Mouse (Mus musculus) frontal cortex, postnatal 36 days (tissue): ENCODE measurements at regions not wholly inside any gene's neighbourhood (a gene's known extent, or its start where the extent isn't known, plus 50 kb on each side); places are given as distances from the start of the nearest gene placed in this dataset.

Experiments used
- DNase-seq, 2 experiments: peaks; one replicate each; pipeline ENCODE4 v3.0.0; 2022; ENCODE audit warnings: low spot score in 2 of 2

GRCm38 (mm10) chr13:35383000-35383623 is 276.5 kb upstream of the Cdyl start:
- no peak for DNase-seq

- DNase-seq = no peak
Measured at GRCm38 (mm10) chr13:35383624-35384018, 276.0 kb upstream of the Cdyl start.

GRCm38 (mm10) chr13:35388380-35388779 is 271.3 kb upstream of the Cdyl start:
- DNase-seq = no peak

GRCm38 (mm10) chr13:35389781-35390525 is 269.7 kb upstream of the Cdyl start:
- DNase-seq = no peak

GRCm38 (mm10) chr13:35390526-35390880 is 269.1 kb upstream of the Cdyl start:
- no peak for DNase-seq

- DNase-seq = no peak
Measured at GRCm38 (mm10) chr13:35392167-35392566, 267.5 kb upstream of the Cdyl start.

GRCm38 (mm10) chr13:35395192-35395591 is 264.4 kb upstream of the Cdyl start:
- DNase-seq = no peak

- DNase-seq = no peak
Measured at GRCm38 (mm10) chr13:35395630-35396029, 264.0 kb upstream of the Cdyl start.

GRCm38 (mm10) chr13:35397166-35397565 is 262.5 kb upstream of the Cdyl start:
- no peak for DNase-seq

GRCm38 (mm10) chr13:35398192-35398591 is 261.4 kb upstream of the Cdyl start:
- peak; percentile 18 to 52 for DNase-seq

GRCm38 (mm10) chr13:35402856-35403255 is 256.8 kb upstream of the Cdyl start:
- DNase-seq = no peak

GRCm38 (mm10) chr13:35404428-35404827 is 255.2 kb upstream of the Cdyl start:
- DNase-seq = no peak

GRCm38 (mm10) chr13:35405384-35405783 is 254.2 kb upstream of the Cdyl start:
- DNase-seq = no peak

- no peak for DNase-seq
Measured at GRCm38 (mm10) chr13:35417500-35417899, 242.1 kb upstream of the Cdyl start.

GRCm38 (mm10) chr13:35420076-35420475 is 239.6 kb upstream of the Cdyl start:
- no peak for DNase-seq

- no peak for DNase-seq
Measured at GRCm38 (mm10) chr13:35426061-35426460, 233.6 kb upstream of the Cdyl start.

GRCm38 (mm10) chr13:35435173-35435572 is 224.5 kb upstream of the Cdyl start:
- no peak for DNase-seq

GRCm38 (mm10) chr13:35447661-35448060 is 212.0 kb upstream of the Cdyl start:
- no peak for DNase-seq

GRCm38 (mm10) chr13:35452420-35452819 is 207.2 kb upstream of the Cdyl start:
- DNase-seq = no peak

GRCm38 (mm10) chr13:35453222-35453914 is 206.3 kb upstream of the Cdyl start:
- DNase-seq = no peak

- no peak for DNase-seq
Measured at GRCm38 (mm10) chr13:35460051-35460450, 199.6 kb upstream of the Cdyl start.

- DNase-seq = no peak
Measured at GRCm38 (mm10) chr13:35463231-35463630, 196.4 kb upstream of the Cdyl start.

GRCm38 (mm10) chr13:35463850-35464249 is 195.8 kb upstream of the Cdyl start:
- no peak for DNase-seq
